Mouse (Mus musculus): ENCODE measurements around the gene Slc16a14. TPM values are rescaled to one million over a fixed set of nuclear protein-coding genes. Genes with fewer than 3 reads are reported as not detected.

Gene Slc16a14
- polyA plus RNA-seq (2017; shearing (Covaris generic)), result not detected

DNA sequence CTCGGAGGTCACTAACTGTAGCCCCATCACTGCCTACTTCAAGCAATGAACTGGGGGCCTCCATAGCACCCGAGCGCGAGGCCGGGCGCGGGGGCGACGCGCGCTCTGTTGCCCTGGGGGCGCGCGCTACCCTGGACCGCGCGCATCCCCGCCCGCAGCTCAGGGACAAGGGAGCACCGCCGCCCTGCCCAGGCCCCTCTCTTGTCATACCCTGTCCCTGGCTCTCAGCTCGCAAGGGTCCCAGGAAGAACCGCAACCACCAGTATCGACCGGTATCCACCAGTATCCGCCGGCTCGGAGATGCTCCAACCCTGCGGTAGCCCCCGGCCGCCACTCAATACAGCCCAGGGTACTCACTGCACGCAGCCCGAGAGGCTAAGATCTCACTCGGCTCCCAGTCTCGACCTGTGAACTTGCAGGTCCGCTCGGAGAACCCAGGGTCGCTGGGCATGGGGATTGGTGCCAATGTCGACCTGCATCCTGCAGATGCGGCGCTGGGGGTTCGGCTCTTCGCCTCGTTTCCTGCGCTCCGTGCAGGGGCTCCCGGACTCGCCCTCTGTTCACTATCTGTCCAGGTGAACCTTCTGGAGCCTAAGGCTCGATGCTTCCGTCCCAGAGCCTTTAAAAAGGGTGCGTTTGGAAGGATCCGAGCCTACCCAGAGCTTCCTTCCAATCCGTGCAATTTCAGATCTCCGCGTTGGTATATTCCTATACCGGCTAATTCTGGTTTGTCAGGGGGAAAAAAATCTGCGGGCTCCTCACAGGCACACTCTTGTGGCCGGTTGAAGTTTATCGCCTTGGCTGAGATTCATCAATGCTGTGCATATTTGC is at the start of gene Slc16a14:
Slc16a14 (minus strand) TSS at position 632 of the 831 bp plus-strand sequence.

Other genes starting within 250 kb of the Slc16a14 start
- gene Dner, start 238.9 kb downstream of the Slc16a14 start, polyA plus RNA-seq (2017; shearing (Covaris generic)), result not detected
- gene Fbxo36, start 95.3 kb downstream of the Slc16a14 start, polyA plus RNA-seq (2017; shearing (Covaris generic)), result 3.2 TPM
- 270 TPM for gene Trip12, start 94.6 kb downstream of the Slc16a14 start, polyA plus RNA-seq (2017; shearing (Covaris generic))
- gene Gm10553, start 165.0 kb upstream of the Slc16a14 start, polyA plus RNA-seq (2017; shearing (Covaris generic)), result not detected
- 0.61 TPM for gene A530032D15Rik, start 174.7 kb upstream of the Slc16a14 start, polyA plus RNA-seq (2017; shearing (Covaris generic))

Measured in activated CD4-positive, CD25-positive, alpha-beta regulatory T cell, adult 9 weeks (primary cell).